Mouse (Mus musculus) midbrain, embryonic 14.5 days (tissue): ENCODE measurements around the gene Nr2f6. TPM values are rescaled to one million over a fixed set of nuclear protein-coding genes. Genes with fewer than 3 reads are reported as not detected.

Source experiments
- ATAC-seq: fragments of 200-750 bp; cut with Nextera tagmentation; 2 replicates; pipeline ENCODE4 v1.8.0; 2017; ENCODE audit warnings: moderate number of reproducible peaks, moderate library complexity; ENCODE audit not compliant: low FRiP score, low TSS enrichment
- DNase-seq: peaks from one replicate; pipeline ENCODE4 v3.0.0-alpha.2; 2015
- H3K27ac ChIP-seq: fragments of 300-500 bp; sonication (generic); replicated peaks from 2 replicates; pipeline ENCODE4 v1.5.1; 2014; ENCODE audit warnings: mild to moderate bottlenecking, low read depth, low read length, moderate library complexity
- H3K27me3 ChIP-seq: fragments of 300-500 bp; sonication (generic); 2 replicates; pipeline ENCODE4 v1.6.1; 2014; ENCODE audit warnings: low read length, control low read depth, mixed read lengths; ENCODE audit not compliant: control insufficient read depth, insufficient read depth
- H3K36me3 ChIP-seq: fragments of 300-500 bp; sonication (generic); 2 replicates; pipeline ENCODE4 v1.6.1; 2014; ENCODE audit warnings: low read length, control low read depth; ENCODE audit not compliant: control insufficient read depth, insufficient read depth
- H3K4me1 ChIP-seq: fragments of 300-500 bp; sonication (generic); 2 replicates; pipeline ENCODE4 v1.6.1; 2014; ENCODE audit warnings: mild to moderate bottlenecking, antibody characterized with exemption, low read length, control low read depth; ENCODE audit not compliant: control insufficient read depth, insufficient read depth
- H3K4me2 ChIP-seq: fragments of 300-500 bp; sonication (generic); 2 replicates; pipeline ENCODE4 v1.6.1; 2014; ENCODE audit warnings: mild to moderate bottlenecking, low read length, moderate library complexity
- H3K4me3 ChIP-seq: fragments of 300-500 bp; sonication (generic); replicated peaks from 2 replicates; pipeline ENCODE4 v1.5.1; 2014; ENCODE audit warnings: low read depth, low read length
- H3K9ac ChIP-seq: fragments of 300-500 bp; sonication (generic); replicated peaks from 2 replicates; pipeline ENCODE4 v1.6.1; 2014; ENCODE audit warnings: mild to moderate bottlenecking, low read length, moderate library complexity
- H3K9me3 ChIP-seq: fragments of 300-500 bp; sonication (generic); 2 replicates; pipeline ENCODE4 v1.6.1; 2016; ENCODE audit warnings: low read length, control low read depth, mixed read lengths; ENCODE audit not compliant: control insufficient read depth
- WGBS: fragments of 180-500 bp; shearing (Covaris S2); extraction: QIAGEN DNeasy Blood & Tissue Kit; methylation state at CpG from one replicate; pipeline ENCODE4 v1.1.7; 2014; 5-methylcytosine and 5-hydroxymethylcytosine counted together
- polyA plus RNA-seq: library from polyadenylated mRNA; unstranded; fragments of >200 nt; fragmentation: Nextera tagmentation; extraction: Ambion mirVana; gene quantifications from 2 replicates; pipeline ENCODE4 v1.2.1, GENCODE M21; 2014

Gene Nr2f6
- polyA plus RNA-seq, 1 experiment from 2014 or later, result 29.4 TPM

GRCm38 (mm10) chr8:71381971-71382961, 506 bp upstream of the Nr2f6 start:
- H3K9ac ChIP-seq, result peak overlapping the region; percentile 74
- peak overlapping the region; percentile 99 for H3K4me2 ChIP-seq
- no peaks in the 10 kb centered on the region for H3K9me3 ChIP-seq
- DNase-seq, result peak; percentile 90
- no peaks in the 10 kb centered on the region; the same call in 1 of the 2 replicates for H3K36me3 ChIP-seq
- H3K27ac ChIP-seq, result peak overlapping the region; percentile 93
- under 1% methylated on average over 59 of the region's 80 CpGs for WGBS
- peak; percentile 87 for ATAC-seq
- H3K4me3 ChIP-seq, result peak overlapping the region; percentile 70
- 0 out of 2 replicates have a peak, but pooled peaks cover under 1% of the 10 kb centered on the region for H3K27me3 ChIP-seq
- peaks cover 40% of the 10 kb centered on the region for H3K4me1 ChIP-seq

GRCm38 (mm10) chr8:71380178-71381171, 1.3 kb downstream of the Nr2f6 start:
- Histone ChIP-seq H3K27ac (no peak overlapping the region), H3K4me1 (peaks cover 55% of the 10 kb centered on the region)

GRCm38 (mm10) chr8:71379512-71380075, 2.2 kb downstream of the Nr2f6 start:
- DNase-seq, result no peak
- Histone ChIP-seq H3K27me3 (peaks cover 7% of the 10 kb centered on the region; the same call in 1 of the 2 replicates), H3K27ac (no peak overlapping the region), H3K4me1 (peaks cover 56% of the 10 kb centered on the region), H3K9me3 (no peaks in the 10 kb centered on the region), H3K4me3 (peak overlapping the region; percentile 70), H3K36me3 (peaks cover 3% of the 10 kb centered on the region; the same call in 1 of the 2 replicates), H3K9ac (peak overlapping the region; percentile 74; the same call in 1 of the 2 replicates), H3K4me2 (peak overlapping the region; percentile 99)
- no peak for ATAC-seq
- WGBS, result 20% methylated on average over 3 of the region's 3 CpGs

More at GRCm38 (mm10) chr8:71380178-71381171, 1.3 kb downstream of the Nr2f6 start:
- H3K4me2 ChIP-seq, result peak overlapping the region; percentile 99
- under 1% methylated on average over 72 of the region's 72 CpGs for WGBS
- ATAC-seq (no peak), DNase-seq (peak; percentile 32)
- peak overlapping the region; percentile 70 for H3K4me3 ChIP-seq
- H3K9ac ChIP-seq, result peak overlapping the region; percentile 74
- no peaks in the 10 kb centered on the region for H3K9me3 ChIP-seq
- H3K27me3 ChIP-seq, result peaks cover 7% of the 10 kb centered on the region; the same call in 1 of the 2 replicates
- no peaks in the 10 kb centered on the region; the same call in 1 of the 2 replicates for H3K36me3 ChIP-seq

- ATAC-seq (no peak), DNase-seq (no peak)
- Histone ChIP-seq H3K4me2 (peak overlapping the region; percentile 99), H3K4me3 (no peak overlapping the region), H3K9ac (0 out of 2 replicates have a peak overlapping the region, but pooled peaks have one; percentile 74), H3K4me1 (peaks cover 56% of the 10 kb centered on the region), H3K27ac (no peak overlapping the region), H3K36me3 (peaks cover 4% of the 10 kb centered on the region; the same call in 1 of the 2 replicates), H3K9me3 (no peaks in the 10 kb centered on the region), H3K27me3 (peaks cover 7% of the 10 kb centered on the region; the same call in 1 of the 2 replicates)
- WGBS, result 13% methylated on average over 4 of the region's 4 CpGs
These were observed 2.8 kb downstream of the Nr2f6 start for GRCm38 (mm10) chr8:71379008-71379407.

GRCm38 (mm10) chr8:71376423-71377030, 5.2 kb downstream of the Nr2f6 start:
- WGBS, result 35% methylated on average over 8 of the region's 8 CpGs
- peaks cover 43% of the 10 kb centered on the region for H3K4me1 ChIP-seq
- ATAC-seq, result no peak
- peak overlapping the region; percentile 35 for H3K4me3 ChIP-seq
- H3K27me3 ChIP-seq, result peaks cover 7% of the 10 kb centered on the region; the same call in 1 of the 2 replicates
- peak; percentile 51 for DNase-seq
- peaks cover 6% of the 10 kb centered on the region; the same call in 1 of the 2 replicates for H3K36me3 ChIP-seq
- peak overlapping the region; percentile 64 for H3K4me2 ChIP-seq
- H3K9me3 ChIP-seq, result no peaks in the 10 kb centered on the region
- peak overlapping the region; percentile 80 for H3K27ac ChIP-seq
- H3K9ac ChIP-seq, result peak overlapping the region; percentile 54

- WGBS, result 5% methylated on average over 74 of the region's 74 CpGs
- peaks cover 6% of the 10 kb centered on the region; the same call in 1 of the 2 replicates for H3K36me3 ChIP-seq
- no peaks in the 10 kb centered on the region for H3K9me3 ChIP-seq
- peak overlapping the region; percentile 54 for H3K9ac ChIP-seq
- peak overlapping the region; percentile 64 for H3K4me2 ChIP-seq
- peaks cover 37% of the 10 kb centered on the region for H3K4me1 ChIP-seq
- peak overlapping the region; percentile 80 for H3K27ac ChIP-seq
- H3K27me3 ChIP-seq, result peaks cover 7% of the 10 kb centered on the region; the same call in 1 of the 2 replicates
- DNase-seq, result peak; percentile 84
- ATAC-seq, result peak; percentile 7; the same call in 1 of the 2 replicates
- peak overlapping the region; percentile 35 for H3K4me3 ChIP-seq
These were observed 6.0 kb downstream of the Nr2f6 start for GRCm38 (mm10) chr8:71375581-71376422.

- DNase-seq (no peak), ATAC-seq (no peak)
- H3K27ac ChIP-seq, result no peak overlapping the region
- no peak overlapping the region for H3K4me3 ChIP-seq
- peaks cover 29% of the 10 kb centered on the region for H3K4me1 ChIP-seq
- 70% methylated on average over 17 of the region's 17 CpGs for WGBS
- H3K9ac ChIP-seq, result no peak overlapping the region
- peaks cover 9% of the 10 kb centered on the region; the same call in 1 of the 2 replicates for H3K36me3 ChIP-seq
- H3K9me3 ChIP-seq, result no peaks in the 10 kb centered on the region
- peaks cover 7% of the 10 kb centered on the region; the same call in 1 of the 2 replicates for H3K27me3 ChIP-seq
- no peak overlapping the region for H3K4me2 ChIP-seq
These were observed 7.0 kb downstream of the Nr2f6 start for GRCm38 (mm10) chr8:71374616-71375206.
